Mouse (Mus musculus) kidney, postnatal 25 days (tissue): ENCODE data around the gene Ctps.

Experiments used
- DNase-seq, 2 experiments: peaks; one replicate each; pipeline ENCODE4 v3.0.0; 2021; ENCODE audit warnings: mixed read lengths in 2 of 2

Ctps gene

DNA sequence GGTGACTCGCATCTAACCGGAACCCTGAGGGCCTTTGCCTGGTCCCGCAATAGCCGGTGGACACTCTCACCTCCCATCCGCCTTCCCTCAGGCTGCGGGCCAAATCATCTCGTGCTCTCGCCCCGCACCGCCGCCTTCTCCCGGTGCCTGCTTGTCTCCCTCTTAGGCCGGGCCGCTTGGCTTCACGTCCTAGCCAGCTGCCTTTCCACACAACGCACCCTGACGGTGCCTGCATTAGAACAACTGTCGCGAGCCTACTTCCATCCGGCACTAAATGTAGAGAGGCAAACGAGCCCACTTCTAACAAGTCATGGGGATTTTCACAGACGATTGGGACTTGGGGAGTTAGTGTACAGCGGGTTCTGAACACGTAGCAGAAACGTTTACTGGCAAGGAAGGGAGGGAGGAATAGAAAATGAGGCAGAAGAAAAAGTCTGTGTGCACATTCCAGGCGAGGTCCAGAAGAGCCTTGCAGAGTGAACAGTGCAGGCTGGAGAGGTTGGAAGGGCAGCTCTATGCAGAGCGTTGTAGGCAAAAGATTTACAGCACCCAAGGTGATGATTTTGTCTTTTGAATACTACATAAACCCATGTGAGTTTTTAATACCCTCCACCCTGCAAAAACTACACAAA, 478 bp upstream of the Ctps start:
- peak; percentile 12 to 41 for DNase-seq

DNA sequence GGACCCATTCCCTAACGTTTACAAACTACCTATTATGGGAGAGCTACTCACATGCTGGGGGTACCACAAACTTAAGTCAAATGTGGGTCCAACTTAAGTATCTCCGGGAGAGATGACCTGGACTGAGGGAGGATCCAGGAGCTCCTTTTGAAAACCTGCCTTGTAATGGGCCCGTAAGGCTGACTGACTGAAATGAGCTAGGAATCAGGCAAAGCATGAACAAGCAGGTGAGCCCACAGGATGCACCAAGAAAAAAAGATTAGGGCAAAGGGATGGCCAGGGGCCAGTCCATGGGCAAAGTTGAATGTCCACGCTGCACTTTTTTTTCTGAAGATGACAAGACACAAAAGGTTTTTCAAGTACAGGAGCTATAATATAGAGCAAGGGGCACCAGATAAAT, 1.1 kb downstream of the Ctps start:
- peak; percentile 30 to 68 for DNase-seq

DNA sequence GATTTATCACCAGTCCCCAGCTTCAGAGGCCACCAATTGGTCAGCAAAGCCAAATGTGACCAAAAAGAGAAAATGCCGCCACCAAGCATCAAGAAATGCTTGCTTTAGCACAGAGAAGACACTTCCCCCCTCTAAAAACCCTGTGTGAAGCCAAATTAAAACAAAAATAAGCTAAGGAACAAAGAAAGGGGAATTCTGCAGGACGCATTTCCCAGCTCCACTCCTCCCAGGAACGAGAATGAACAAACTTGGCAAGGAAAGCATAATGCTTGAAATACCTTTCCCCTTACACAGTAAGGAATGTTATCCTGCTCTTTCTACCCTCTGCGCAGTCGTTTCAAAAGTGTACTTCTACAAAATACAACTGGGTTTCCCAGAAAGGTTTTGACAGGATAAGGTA, 2.1 kb downstream of the Ctps start:
- DNase-seq: no peak

DNA sequence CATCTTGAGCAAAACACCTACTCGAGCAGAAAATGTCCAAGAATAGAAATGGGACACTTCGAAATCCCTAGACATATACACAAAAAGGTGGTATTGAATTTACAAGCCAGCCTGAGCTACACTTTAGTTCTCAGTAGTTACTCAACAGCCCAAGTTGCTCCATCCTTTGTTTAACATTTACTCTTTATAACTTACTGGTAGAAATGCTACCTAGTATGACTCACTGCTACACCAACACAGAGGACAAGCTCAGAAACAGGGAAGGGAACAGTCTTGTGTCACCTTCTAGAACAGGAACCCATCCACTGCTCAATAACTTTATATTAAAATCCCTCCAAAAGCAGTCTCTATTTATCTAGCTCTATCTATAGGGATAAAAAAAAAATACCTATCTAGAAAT, 4.3 kb downstream of the Ctps start:
- DNase-seq: no peak

DNA sequence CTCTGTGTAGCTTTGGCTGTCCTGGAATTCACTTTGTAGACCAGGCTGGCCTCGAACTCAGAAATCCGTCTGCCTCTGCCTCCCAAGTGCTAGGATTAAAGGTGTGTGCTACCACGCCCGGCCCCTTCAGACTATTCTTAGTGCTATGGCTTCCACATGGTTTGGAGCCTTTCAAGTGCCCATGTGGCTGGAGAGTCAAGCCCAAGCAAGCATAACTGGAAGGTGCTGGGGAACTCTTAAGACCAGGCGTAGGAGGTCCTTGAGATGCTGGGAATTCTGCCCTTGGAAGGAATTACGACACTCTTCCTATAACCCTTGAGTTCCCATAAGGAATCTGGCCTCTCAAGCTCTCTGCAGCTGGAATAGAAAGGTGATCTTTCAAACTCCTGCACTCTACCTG, 13.5 kb downstream of the Ctps start:
- DNase-seq: no peak

DNA sequence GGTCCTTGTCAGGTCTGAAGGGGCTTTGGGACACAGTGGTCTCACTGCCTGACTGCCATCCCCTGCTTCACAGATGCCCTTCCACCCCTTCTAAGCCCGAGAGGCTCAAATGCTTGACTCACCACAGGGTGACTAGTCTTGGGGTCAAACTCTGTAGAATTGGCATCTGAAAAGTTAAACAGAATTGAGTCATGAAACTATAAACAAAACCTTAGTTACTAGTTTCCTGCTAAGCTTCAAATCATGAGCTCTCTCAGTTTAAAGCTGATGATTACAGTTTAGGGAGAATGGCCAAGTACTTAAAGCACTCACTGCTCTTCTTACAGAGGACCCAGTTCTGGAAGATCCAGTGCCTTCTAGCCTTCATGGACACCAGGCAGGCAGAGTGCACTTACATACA, 25.2 kb downstream of the Ctps start:
- DNase-seq: no peak

DNA sequence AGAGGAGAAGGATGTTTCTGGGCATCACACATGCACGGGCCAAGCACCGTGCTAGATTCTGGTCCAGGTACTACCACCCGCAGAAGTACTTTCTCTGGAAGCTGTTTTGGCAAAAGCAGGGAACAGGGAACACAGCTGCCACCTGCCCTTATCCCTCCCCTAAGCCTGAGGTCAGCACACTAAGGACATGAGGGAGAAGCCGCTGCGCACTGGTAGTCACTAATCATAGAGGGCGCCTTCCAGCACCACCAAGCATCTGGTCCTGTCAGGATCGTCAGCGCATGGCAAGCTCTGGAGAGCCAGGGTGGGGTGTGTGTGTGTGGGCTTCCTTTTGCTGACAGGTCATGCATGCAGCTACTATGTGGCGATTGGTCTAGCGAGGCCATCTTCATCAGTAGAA, 31.4 kb downstream of the Ctps start:
- no peak for DNase-seq

DNA sequence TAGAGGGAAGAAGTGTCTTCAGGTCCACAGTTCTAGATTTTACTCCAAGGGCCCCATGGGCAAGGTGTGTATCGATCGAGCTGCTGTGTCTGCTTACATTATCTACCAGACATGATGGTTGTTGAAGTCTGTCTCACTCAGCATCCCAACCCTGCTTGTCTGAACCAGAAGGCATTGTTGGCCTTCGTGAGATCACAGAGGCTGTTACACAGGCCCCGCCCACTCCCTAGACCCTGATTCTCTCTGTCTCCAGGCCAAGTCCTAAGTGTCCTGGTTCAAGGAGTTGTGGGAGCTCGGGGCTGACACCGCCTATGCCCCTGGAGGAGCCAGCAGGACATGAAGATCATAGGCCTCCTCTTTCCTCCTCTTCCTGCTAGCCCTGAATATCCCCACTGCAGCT, 38.1 kb downstream of the Ctps start, which contains the start of gene Slfnl1:
Gene Slfnl1, plus strand, starts transcription at position 246 of the 400 bp plus-strand sequence.
- DNase-seq: no peak

DNA sequence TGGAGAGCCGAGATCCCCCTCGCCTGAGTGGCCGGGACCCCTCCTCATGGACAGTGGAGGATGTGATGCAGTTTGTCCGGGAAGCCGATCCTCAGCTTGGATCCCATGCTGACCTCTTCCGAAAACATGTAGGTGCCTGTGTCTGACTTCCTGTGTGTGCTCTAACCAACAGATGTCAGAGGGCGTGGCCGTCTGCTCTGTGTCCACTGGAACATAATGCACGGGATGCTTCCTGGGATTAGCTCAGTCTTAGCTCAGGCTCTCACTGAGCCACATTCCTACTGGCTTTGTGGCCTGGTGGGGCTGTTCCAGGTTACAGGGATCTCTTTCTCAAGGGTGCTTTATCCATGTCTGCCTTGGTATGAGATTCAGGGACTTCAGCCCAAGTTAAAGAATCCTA, 41.9 kb downstream of the Ctps start:
- DNase-seq: no peak

DNA sequence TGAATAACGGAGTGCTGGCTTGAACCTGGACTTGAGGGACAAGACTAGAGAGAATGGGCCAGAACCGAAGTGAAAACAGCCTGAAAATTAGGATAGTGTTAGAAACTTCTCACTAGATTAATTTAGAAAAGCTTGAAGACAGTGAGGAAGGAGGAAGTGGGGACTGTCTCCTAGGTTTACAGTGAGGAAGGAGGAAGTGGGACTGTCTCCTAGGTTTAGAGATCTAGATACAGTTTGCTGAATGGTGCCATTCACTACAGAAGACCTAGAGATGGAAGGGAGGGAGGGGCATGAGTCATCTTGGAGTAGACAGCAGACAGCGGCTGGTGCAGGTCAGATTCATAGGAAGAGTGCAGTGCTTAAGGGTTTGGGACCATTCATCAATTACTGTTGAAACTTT, 47.0 kb downstream of the Ctps start:
- DNase-seq: no peak

DNA sequence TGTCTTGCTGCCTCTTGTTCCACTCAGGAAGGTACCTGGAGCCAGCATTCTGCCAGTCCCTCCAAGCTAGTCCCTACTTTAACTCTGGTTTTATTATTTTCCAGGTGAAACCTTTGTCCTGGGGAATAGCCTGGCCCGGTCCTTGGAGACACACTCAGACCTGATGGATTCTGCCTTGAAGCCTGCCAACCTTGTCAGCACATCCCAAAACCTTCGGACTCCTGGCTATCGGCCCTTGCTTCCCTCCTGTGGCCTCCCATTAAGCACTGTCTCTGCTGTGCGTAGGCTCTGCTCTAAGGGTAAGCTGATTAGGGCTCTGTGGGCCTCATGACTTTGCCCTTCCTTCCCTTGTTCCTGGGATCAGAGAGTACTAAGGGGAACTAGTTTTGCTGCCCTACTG, 47.7 kb downstream of the Ctps start:
- peak; percentile 38 to 66 for DNase-seq

DNA sequence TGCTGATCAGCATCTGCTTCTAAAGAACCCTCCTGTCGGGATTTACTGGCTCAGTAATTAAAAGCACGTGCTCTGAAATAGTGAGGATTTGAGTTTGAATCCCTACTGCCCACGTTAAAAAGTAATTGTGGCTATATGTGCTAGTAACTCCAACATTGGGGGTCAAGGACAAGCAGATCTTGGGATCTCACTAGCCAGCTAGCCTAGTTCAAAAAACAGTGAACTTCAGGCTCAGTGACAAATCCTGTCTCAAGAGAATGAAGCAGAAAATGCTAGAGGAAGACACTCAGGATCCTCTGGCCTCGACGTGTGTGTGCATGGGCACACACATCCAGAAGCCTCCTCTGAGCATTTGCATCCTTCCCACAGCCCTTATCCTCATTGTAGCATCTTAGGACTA, 48.3 kb downstream of the Ctps start:
- DNase-seq: no peak

DNA sequence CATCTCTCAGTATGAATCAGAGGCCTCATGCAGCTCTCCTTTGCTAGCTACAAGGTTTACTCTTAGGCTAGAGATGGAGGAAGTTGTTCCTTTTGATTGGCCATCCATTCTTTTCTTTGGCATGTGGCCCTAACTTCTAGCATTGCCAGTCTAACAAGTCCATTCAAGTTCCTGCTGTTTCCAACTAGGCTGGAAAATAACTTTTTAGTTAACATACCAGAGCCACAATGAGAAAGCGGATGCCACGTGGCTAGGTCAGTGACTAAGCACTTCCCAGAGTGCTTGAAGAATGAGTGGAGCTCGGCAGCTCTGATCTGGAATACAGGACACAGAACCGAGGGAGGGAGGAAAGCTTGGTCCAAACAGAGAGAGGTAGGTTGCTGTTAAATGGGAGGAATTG, 52.7 kb downstream of the Ctps start:
- DNase-seq: peak; percentile 60 to 75

DNA sequence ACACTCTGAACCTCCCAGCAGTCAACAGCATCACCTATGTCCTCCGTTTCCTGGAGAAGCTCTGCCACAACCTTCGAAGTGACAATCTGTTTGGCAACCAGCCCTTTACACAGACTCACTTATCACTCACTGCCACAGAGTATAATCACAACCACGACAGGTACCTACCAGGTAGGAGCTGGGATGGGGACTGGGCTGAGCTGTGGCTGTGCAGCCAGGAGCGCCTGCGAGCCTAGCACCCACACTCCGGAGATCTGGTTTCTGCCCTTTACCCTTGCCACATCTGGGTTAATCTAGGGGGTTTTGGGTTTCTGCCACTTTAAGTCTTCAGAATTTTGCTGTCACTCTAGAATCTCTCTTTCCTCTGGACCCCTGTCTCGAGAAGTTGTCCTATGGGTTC, 53.2 kb downstream of the Ctps start:
- DNase-seq: no peak

DNA sequence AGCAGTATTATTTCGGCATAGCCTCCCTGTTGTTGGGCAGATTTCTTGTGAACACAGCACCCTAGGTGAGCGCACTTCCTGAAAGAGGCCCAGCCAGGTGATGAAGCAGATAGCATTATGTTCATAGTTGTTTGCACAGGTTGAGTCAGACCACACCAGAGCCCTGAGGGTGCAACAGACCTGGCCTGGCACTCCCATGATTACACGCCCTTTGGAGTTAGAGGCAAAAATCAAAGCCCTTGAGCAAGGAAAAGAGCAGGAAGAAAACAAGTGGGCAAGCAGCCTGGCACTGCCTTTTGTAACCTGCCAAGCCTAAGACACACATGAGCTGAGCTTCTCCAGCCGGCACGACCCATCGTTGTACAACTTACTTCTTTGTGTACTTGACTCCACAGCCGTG, 53.6 kb downstream of the Ctps start:
- DNase-seq: peak in 1 of 2 experiments; percentile 40

DNA sequence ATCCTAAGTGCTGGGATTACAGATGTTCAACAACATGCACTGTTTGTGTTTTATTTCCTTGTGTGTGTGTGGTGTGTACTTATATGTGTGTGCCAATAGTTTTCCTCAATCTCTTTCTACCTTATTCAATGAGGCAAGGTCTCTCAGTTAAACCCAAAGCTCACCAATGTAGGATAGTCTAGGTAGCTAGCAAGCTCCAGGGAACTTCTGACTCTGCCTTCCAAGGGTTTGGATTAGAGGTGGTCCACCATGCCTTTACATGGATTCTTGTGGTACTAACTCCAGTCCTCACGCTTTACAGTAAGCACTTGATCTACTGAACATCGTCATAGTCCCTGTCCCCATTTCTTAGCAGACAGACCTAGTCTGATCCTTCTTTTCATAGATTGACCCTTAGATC, 55.7 kb downstream of the Ctps start:
- DNase-seq: no peak

DNA sequence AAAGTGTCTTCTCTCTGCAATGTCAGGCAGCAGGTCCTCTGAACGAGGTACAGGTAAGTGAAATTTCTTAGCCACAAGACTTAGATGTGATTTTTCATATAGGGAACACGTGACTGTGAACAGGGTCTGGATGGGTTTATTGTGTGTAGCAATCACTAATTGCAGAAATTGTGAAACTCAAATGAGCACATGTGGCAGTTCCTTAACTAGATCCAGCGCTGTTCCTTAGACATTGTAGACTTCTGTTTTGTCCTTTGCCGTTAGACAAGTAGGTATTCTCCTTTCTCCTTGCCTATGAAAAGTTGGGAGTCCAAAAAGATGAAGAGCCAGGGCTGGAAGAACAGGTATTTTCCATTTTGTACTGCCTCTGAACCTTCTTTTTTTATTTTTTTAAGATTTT, 58.9 kb downstream of the Ctps start:
- no peak for DNase-seq

DNA sequence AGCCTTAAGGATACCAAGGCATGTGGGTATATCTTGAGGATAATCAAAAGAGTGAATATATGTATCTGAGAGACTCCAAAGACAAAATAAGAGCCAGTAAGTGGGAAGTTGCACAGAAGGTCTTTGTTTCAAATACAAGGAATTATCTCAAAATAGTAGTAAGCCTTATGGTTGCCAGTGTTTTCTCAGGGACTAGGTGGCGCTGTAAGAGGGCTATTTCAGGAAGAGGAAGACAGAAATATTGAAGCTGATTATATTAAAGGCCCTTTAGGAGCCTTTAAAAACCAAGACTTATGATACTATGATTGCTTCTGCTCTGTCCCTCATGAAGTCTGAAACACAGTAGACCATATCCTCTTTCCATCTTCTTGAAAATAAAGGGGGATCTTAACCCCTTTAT, 63.1 kb downstream of the Ctps start:
- no peak for DNase-seq
